Mouse (Mus musculus) erythroblast, embryonic 14.5 days (primary cell): Measurements from ENCODE around the gene Scaf4. TPM values are rescaled to one million over a fixed set of nuclear protein-coding genes. Genes with fewer than 3 reads are reported as not detected.
"Not testable (repeated sequence)": the region's sequence is repeated elsewhere in the genome, so short reads cannot be mapped to it uniquely, and the experiment has no call there.

Experiments used
- H3K27me3 ChIP-seq: 2 replicates; pipeline ENCODE4 v1.6.1; 2012; ENCODE audit warnings: inconsistent platforms; ENCODE audit not compliant: control insufficient read depth
- H3K36me3 ChIP-seq: 2 replicates; pipeline ENCODE4 v1.6.1; 2012; ENCODE audit warnings: mild to moderate bottlenecking, inconsistent platforms; ENCODE audit not compliant: control insufficient read depth
- H3K4me1 ChIP-seq: 2 replicates; pipeline ENCODE4 v1.6.1; 2012; ENCODE audit warnings: inconsistent platforms; ENCODE audit not compliant: control insufficient read depth
- H3K4me3 ChIP-seq: replicated peaks from 2 replicates; pipeline ENCODE3; 2012; ENCODE audit warnings: moderate library complexity, mild to moderate bottlenecking, inconsistent platforms
- H3K9me3 ChIP-seq: 2 replicates; pipeline ENCODE4 v1.6.1; 2012; ENCODE audit warnings: low read length, inconsistent platforms, mixed read lengths; ENCODE audit not compliant: control insufficient read depth
- GATA1 ChIP-seq: IDR thresholded peaks from 2 replicates; pipeline ENCODE4 v1.6.1; 2012; ENCODE audit warnings: low read length, inconsistent platforms, mixed read lengths
- TAL1 ChIP-seq: IDR thresholded peaks from 3 replicates; pipeline ENCODE4 v1.6.1; 2012; ENCODE audit warnings: low read length, inconsistent platforms, mixed read lengths
- polyA plus RNA-seq: library from polyadenylated mRNA; stranded (reverse); fragments of >175 nt; gene quantifications from 2 replicates; pipeline ENCODE4 v1.2.3, GENCODE M21; 2012

Scaf4 gene
- polyA plus RNA-seq, 1 experiment, result 6.0 TPM

GRCm38 (mm10) chr16:90258950-90259349 is 25.4 kb downstream of the Scaf4 start:
- TF ChIP-seq TAL1, result no peak
- H3K9me3 ChIP-seq, result no peaks in the 10 kb centered on the region
- no peak overlapping the region for H3K4me3 ChIP-seq
- H3K27me3 ChIP-seq, result no peaks in the 10 kb centered on the region
- peaks cover 13% of the 10 kb centered on the region for H3K4me1 ChIP-seq
- peaks cover 87% of the 10 kb centered on the region for H3K36me3 ChIP-seq

GRCm38 (mm10) chr16:90252521-90252920 is 31.8 kb downstream of the Scaf4 start:
- Histone ChIP-seq H3K4me1 (no peaks in the 10 kb centered on the region), H3K4me3 (no peak overlapping the region), H3K36me3 (peaks cover 92% of the 10 kb centered on the region), H3K9me3 (no peaks in the 10 kb centered on the region), H3K27me3 (no peaks in the 10 kb centered on the region)
- TF ChIP-seq TAL1, result no peak
- no peak for TF ChIP-seq GATA1

GRCm38 (mm10) chr16:90251256-90251655 is 33.0 kb downstream of the Scaf4 start:
- H3K4me1 ChIP-seq, H3K27me3 ChIP-seq, H3K4me3 ChIP-seq, H3K9me3 ChIP-seq: not testable (repeated sequence)
- H3K36me3 ChIP-seq, result peaks cover 92% of the 10 kb centered on the region

- no peak overlapping the region for H3K4me3 ChIP-seq
- no peaks in the 10 kb centered on the region for H3K27me3 ChIP-seq
- H3K36me3 ChIP-seq, result peaks cover 96% of the 10 kb centered on the region
- no peaks in the 10 kb centered on the region for H3K4me1 ChIP-seq
- H3K9me3 ChIP-seq, result no peaks in the 10 kb centered on the region
- TF ChIP-seq TAL1 (no peak), GATA1 (no peak)
Observed at GRCm38 (mm10) chr16:90250099-90250498, 34.2 kb downstream of the Scaf4 start.

GRCm38 (mm10) chr16:90242426-90243304 is 41.6 kb downstream of the Scaf4 start:
- TF ChIP-seq TAL1, result no peak
- TF ChIP-seq GATA1, result no peak
- Histone ChIP-seq H3K36me3 (peaks cover 97% of the 10 kb centered on the region), H3K4me1 (no peaks in the 10 kb centered on the region), H3K9me3 (no peaks in the 10 kb centered on the region), H3K4me3 (no peak overlapping the region), H3K27me3 (no peaks in the 10 kb centered on the region)

- Histone ChIP-seq H3K27me3 (no peaks in the 10 kb centered on the region), H3K4me3 (no peak overlapping the region), H3K9me3 (no peaks in the 10 kb centered on the region), H3K4me1 (no peaks in the 10 kb centered on the region), H3K36me3 (peaks cover 96% of the 10 kb centered on the region)
- TF ChIP-seq TAL1 (no peak), GATA1 (no peak)
Observed at GRCm38 (mm10) chr16:90241875-90242274, 42.4 kb downstream of the Scaf4 start.

- H3K9me3 ChIP-seq, result no peaks in the 10 kb centered on the region
- H3K27me3 ChIP-seq, result no peaks in the 10 kb centered on the region
- TF ChIP-seq TAL1, result no peak
- TF ChIP-seq GATA1, result no peak
- H3K4me1 ChIP-seq, result peaks cover 13% of the 10 kb centered on the region
- peaks cover 91% of the 10 kb centered on the region for H3K36me3 ChIP-seq
- H3K4me3 ChIP-seq, result no peak overlapping the region
Observed at GRCm38 (mm10) chr16:90239128-90239746, 45.1 kb downstream of the Scaf4 start.

GRCm38 (mm10) chr16:90235188-90235587 is 49.1 kb downstream of the Scaf4 start:
- Histone ChIP-seq H3K4me3 (no peak overlapping the region), H3K36me3 (peaks cover 84% of the 10 kb centered on the region), H3K9me3 (no peaks in the 10 kb centered on the region), H3K27me3 (no peaks in the 10 kb centered on the region), H3K4me1 (peaks cover 13% of the 10 kb centered on the region)
- no peak for TF ChIP-seq TAL1
- TF ChIP-seq GATA1, result no peak

GRCm38 (mm10) chr16:90234617-90235016 is 49.7 kb downstream of the Scaf4 start:
- Histone ChIP-seq H3K9me3 (no peaks in the 10 kb centered on the region), H3K27me3 (no peaks in the 10 kb centered on the region), H3K4me3 (no peak overlapping the region), H3K36me3 (peaks cover 84% of the 10 kb centered on the region), H3K4me1 (peaks cover 13% of the 10 kb centered on the region)
- TF ChIP-seq TAL1 (no peak), GATA1 (no peak)
